Mouse (Mus musculus): ENCODE results near the gene Suclg1.
A peak's percentile ranks its signal among the peaks of the same experiment; 100 is the strongest.

Suclg1 gene

GRCm38 (mm10) chr6:73248237-73249048 lies at the start of gene Suclg1:
Suclg1 (plus strand) TSS chr6:73248382.
- DNase-seq (ENCODE audit: low read depth, low spot score): peak; percentile 67

DNA sequence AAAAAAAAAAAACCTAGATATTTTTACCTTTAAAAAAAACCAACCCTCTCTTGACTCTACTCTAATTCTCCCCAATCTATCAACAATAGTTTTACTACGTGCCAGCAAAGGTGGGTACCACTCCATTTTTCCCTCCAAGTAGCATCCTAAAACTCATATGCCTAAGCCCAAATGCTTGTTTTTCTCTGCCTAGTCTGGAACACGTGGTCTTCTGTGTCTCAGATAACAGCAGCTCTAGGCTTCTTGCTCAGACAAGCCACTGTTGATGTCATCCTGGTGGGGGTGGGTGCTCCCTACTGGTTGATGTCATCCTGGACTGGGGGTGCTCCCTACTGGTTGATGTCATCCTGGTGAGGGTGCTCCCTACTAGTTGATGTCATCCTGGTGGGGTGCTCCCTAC lies 44.5 kb upstream of the Suclg1 start:
- no peak for DNase-seq (ENCODE audit: low read depth, low spot score)

DNA sequence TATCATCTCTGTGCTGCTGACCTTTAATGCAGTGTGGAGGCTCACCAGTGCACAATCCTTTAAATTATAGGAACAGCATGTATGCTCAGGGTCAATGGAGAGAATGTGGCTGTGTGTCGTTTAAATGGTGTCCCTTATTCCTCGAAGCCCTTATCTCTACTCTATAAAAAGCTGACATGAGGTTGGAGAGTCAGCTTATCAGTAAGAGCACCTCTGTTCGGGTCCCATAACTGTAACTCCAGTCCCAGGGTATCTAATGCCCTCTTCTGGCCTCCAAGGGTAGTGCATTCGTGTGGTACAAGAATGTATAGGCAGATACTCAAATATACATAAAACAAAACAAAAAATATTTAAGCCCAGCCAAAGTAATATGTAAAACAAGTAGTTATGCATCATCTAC lies 43.2 kb upstream of the Suclg1 start:
- DNase-seq (ENCODE audit: low read depth, low spot score): no peak

- no peak for DNase-seq (ENCODE audit: low read depth, low spot score)
These were observed 38.6 kb upstream of the Suclg1 start for GRCm38 (mm10) chr6:73209598-73209997.

- DNase-seq (ENCODE audit: low read depth, low spot score): no peak
These were observed 37.7 kb upstream of the Suclg1 start for GRCm38 (mm10) chr6:73210445-73210972.

- no peak for DNase-seq (ENCODE audit: low read depth, low spot score)
These were observed 37.1 kb upstream of the Suclg1 start for GRCm38 (mm10) chr6:73211036-73211435.

GRCm38 (mm10) chr6:73211602-73212001 lies 36.6 kb upstream of the Suclg1 start:
- DNase-seq (ENCODE audit: low read depth, low spot score): no peak

DNA sequence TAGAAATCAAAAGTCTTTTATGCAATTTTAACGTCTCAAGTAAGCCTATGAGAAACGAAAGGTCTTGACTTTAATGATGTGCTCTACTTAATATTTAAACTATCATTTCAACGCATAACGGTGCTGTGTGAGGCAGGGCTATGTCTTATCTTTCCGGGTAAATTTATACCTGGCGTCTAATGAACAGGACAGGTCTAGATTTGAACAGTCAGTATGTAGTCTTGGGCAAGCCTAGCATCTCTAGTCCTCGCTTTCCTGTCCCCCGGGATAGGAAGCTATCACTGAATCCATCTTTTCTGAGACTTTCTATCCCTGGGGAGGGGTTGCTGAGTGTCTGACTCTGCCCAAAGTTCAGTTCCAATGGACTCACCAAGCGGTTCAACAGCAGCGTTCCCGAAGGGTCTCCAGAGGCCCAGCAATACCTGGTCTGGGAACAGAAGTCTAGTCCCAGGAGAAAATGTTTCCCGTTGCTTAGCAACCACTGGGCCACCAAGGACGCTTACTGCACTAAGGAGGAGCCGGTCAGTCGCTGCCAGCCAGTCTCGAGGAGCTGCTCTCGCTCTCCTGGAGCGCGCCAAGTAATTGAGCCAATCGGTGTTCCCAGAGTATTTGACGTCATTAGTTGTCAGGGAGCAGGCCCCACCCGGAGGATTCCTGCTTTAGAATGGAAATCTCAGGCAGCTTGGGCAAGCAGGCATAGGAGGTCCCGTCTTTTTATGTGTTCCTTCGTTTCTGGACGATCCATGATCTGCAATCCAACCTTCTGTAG lies 26.8 kb upstream of the Suclg1 start, which contains the start of gene Dnah6:
Gene Dnah6 (minus strand): TSS at position 463 of the 769 bp plus-strand sequence.
- peak; percentile 53 for DNase-seq (ENCODE audit: low read depth, low spot score)

DNA sequence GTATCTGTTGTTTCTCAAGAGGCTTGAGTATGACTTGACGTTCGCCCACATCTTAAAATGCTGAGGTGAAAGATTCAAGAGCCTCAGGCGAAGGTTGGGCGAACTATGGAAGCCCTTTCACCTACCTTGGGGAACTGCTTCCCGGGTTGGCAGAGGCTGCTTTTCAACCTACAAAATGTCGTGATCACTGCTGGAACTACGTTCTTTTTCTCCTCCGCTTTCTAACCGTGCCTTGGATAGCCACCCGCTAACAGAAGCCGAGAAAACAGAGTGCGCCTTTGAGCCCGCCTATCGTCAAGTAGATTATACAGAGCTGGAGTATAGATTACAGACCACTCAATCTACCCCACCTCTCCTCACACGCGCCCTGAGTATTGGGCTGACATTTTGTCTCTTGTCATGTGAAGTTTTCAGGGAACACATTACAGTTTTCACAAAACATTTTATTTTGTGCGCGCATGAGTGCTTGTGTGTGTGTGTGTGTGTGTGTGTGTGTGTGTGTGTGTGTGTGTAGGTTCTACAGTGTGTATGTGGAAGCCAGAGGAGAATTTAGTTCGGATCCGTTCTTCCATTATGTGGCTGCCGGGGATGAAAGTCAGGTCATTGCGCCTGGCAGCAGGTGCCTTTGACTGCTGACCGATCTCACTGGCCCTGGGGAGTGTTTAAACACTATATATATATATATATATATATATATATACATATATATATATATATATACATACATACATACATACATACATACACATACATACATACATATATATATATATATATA lies 26.0 kb upstream of the Suclg1 start:
- no peak for DNase-seq (ENCODE audit: low read depth, low spot score)

DNA sequence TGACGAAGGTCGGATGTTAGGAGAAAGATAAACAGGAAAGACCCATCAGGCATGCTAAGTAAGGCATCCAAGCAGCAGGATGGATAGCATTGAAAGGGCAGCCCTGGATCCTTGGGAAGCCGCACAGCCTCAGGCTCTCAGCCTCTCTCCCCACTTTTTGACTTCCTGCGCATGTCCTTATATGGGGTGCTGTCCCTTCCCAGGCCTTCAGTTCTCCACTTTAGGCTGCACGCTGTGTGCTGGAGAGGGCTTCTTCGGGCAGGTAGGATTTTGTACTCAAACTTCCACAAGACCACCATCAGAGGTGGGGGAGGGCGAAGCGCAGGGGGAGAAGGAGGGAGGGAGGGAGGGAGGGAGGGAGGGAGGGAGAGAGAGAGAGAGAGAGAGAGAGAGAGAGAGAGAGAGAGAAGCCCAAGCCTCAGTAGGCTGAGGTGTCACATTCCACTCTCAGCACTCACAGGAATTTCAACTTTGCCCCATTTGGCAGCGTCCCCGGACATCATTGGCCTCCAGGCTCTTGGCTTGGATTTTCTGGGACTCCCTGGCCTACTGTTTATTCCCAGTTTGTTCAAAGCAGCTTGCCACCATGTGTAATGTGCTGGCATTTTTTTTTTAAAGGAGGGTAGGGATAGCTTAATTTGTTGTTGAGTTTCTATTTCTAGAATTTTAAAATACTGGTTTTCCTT lies 25.2 kb upstream of the Suclg1 start:
- no peak for DNase-seq (ENCODE audit: low read depth, low spot score)

DNA sequence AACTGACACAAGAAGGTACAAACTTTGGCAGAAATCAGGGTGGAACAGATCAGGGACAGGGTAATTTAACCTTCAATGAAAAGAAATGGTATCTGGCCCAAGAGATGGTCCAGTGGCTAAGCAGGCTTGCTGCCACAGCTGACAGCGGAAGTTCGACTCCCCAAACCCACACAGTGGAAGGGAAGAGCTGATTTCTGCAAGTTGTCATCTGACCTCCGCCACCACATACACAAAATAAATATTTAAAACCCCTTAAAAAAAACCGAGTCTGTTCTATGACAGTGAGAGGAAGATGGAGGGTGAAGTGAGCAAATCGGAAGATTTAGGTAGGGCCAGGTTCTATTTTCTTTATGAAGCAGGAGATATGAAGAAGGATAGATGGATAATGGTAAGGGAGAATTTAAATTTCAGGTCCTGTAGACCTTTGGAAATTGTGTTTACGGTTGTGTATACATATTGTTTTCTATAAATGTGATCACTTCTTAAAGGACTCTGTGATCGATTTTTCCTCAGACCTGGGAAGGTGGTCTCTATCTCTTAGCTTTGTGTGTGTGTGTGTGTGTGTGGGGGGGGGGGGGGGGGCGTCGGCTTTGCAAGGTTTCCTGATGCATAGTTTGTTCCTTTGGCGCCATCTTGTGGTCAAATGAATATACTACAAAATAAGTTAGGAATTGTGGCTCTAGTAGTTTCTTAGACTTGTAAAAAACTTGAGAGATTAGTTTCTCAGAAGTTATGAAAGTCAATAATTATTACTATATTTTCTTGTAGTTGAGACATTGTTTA lies 20.6 kb upstream of the Suclg1 start:
- DNase-seq (ENCODE audit: low read depth, low spot score): peak; percentile 39

DNA sequence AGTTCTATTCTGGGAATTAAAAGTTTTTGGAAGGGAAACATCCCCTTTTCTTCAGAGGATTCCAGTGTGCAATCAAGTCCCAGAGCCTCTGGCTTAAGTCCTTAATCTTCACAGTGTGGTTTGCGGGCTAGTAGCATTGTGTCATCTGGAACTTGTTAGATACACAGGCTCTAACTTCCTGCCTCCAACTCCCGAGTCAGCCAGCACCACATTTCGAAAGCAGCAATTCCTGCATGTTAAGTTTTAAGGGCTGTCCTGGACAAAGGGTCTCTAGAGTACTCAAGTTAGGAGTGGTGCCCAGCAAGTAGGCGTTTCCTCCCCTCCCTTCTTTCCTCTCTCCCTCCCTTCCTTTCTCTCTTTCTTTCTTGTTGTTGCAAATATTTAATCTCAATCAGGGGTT lies 19.8 kb upstream of the Suclg1 start:
- no peak for DNase-seq (ENCODE audit: low read depth, low spot score)

- no peak for DNase-seq (ENCODE audit: low read depth, low spot score)
These were observed 19.3 kb upstream of the Suclg1 start for GRCm38 (mm10) chr6:73228881-73229280.

GRCm38 (mm10) chr6:73232152-73232584 lies 16.0 kb upstream of the Suclg1 start:
- DNase-seq (ENCODE audit: low read depth, low spot score): no peak

- no peak for DNase-seq (ENCODE audit: low read depth, low spot score)
These were observed 14.9 kb upstream of the Suclg1 start for GRCm38 (mm10) chr6:73233202-73233726.

- DNase-seq (ENCODE audit: low read depth, low spot score): no peak
These were observed 13.8 kb upstream of the Suclg1 start for GRCm38 (mm10) chr6:73234302-73234900.

DNA sequence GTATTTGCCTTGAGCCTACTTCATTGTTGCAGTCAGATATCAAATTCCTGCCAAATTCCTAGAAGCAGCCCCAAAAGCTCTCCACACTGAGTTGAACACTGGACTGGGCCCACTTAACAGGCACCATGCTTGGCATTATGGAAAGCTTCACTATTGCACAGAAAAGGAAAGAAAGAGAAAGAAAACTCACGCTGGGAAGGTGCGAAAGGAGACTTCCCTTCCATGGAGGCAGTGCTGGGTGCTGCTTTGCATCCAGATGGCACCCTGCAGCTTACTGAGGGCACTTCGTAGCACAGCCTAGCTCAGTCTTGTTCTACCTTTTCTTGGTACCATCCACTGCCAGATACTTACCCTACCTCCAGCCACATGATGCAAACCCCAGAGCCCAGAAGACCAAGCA lies 12.5 kb upstream of the Suclg1 start:
- no peak for DNase-seq (ENCODE audit: low read depth, low spot score)

- no peak for DNase-seq (ENCODE audit: low read depth, low spot score)
These were observed 1.4 kb upstream of the Suclg1 start for GRCm38 (mm10) chr6:73246821-73247220.

DNA sequence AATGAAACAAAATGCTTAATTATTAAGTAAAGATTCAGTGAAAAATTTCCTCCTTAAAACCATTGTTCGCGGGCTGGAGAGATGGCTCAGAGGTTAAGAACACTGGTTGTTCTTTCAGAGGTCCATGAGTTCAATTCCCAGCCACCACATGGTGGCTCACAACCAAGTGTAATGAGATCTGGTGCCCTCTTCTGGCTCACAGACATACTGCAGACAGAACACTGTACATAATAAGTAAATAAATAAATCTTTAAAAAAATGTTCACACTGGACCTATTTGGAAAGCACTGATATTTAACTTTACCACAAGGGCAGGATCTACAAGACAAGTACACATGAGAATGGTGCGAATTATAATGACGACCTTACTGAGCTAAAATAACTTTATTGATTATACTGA lies 730 bp upstream of the Suclg1 start:
- peak; percentile 40 for DNase-seq (ENCODE audit: low read depth, low spot score)

DNA sequence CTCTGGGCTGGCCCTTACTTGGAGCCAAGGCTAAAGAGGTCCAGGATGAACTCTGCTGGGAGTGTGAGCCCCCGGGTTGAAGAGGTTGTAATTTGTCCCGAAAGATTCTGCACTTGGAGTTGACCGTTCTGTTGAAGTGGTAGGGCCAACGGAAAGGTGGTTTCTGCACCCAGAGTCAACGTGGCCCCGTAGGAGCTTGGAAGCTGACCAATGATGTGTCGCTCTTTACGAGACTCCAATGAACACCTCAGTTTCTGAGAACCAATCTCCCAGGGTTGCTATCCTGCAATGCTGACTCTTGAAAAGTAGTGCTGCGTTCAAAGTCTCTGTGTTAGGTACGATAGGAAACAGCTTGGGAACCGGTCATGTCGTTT lies 854 bp downstream of the Suclg1 start:
- DNase-seq (ENCODE audit: low read depth, low spot score): no peak

Measured in c-Kit-negative CD71-positive TER-119-positive erythroid progenitor cells, embryonic 14.5 days (primary cell).